Comparison of ENCODE assay signal across 15 mouse cellular contexts in genomic region chr13:63989769-63990168, GRCm38 (mm10).
DNase-seq lines count a peak whose midpoint lies in the region; ATAC-seq and TF ChIP-seq lines count a peak whose summit lies in the region.
"Had no signal": no experiment of that assay in that cellular context is flagged by ENCODE, and none has a peak within 500 bp of the region (broad histone marks: within the 10 kb centered on the region; RNA-seq: fewer than 3 reads in every experiment).

No protein-coding gene starts in this region.

- H3K27ac ChIP-seq in hindbrain, postnatal 0 days, result peak overlapping the region; percentile 76; the same call in 1 of the 2 replicates
- H3K27ac ChIP-seq in hindbrain, embryonic 13.5 days, result no peak overlapping the region
- peak overlapping the region; percentile 93 for H3K27ac ChIP-seq in lung, embryonic 16.5 days (ENCODE audit: low read length)
- H3K27ac ChIP-seq in small intestine, adult 2 months (ENCODE audit: insufficient read depth, low read depth, low read length), result peak overlapping the region; percentile 41; the same call in 1 of the 2 replicates
- H3K27ac ChIP-seq: embryonic facial prominence, embryonic 12.5 days; gastrocnemius, adult 2 months; limb, embryonic 13.5 days; neural tube, embryonic 12.5 days had no signal

- no peak overlapping the region for H3K9ac ChIP-seq in hindbrain, postnatal 0 days (replicated peaks; ENCODE audit: low read length)
- H3K9ac ChIP-seq in hindbrain, embryonic 13.5 days, result no peak overlapping the region
- H3K9ac ChIP-seq in lung, embryonic 16.5 days (ENCODE audit: low read length), result no peak overlapping the region
- H3K9ac ChIP-seq: embryonic facial prominence, embryonic 12.5 days; limb, embryonic 13.5 days; neural tube, embryonic 12.5 days had no signal

- DNase-seq in adrenal gland, postnatal 10 days, result peak; percentile 9
- no peak for DNase-seq in adrenal gland, postnatal 4 days (ENCODE audit: low spot score in 2 of 2)
- no peak for DNase-seq in hindbrain, postnatal 0 days (ENCODE audit: low spot score)
- no peak for DNase-seq in lung, postnatal 36 days
- DNase-seq in retina, postnatal 1 day, result no peak
- DNase-seq: gastrocnemius, adult 2 months; right cerebral cortex, postnatal 14 days; thymus, adult 2 months had no signal

- no peaks in the 10 kb centered on the region for H3K9me3 ChIP-seq in hindbrain, postnatal 0 days (ENCODE audit: low read length)
- H3K9me3 ChIP-seq in hindbrain, embryonic 13.5 days, result no peaks in the 10 kb centered on the region
- H3K9me3 ChIP-seq in lung, embryonic 16.5 days (ENCODE audit: control insufficient read depth, low read length), result no peaks in the 10 kb centered on the region
- H3K9me3 ChIP-seq: embryonic facial prominence, embryonic 12.5 days; limb, embryonic 13.5 days; neural tube, embryonic 12.5 days had no signal

- H3K36me3 ChIP-seq in hindbrain, postnatal 0 days (ENCODE audit: insufficient read depth, low read length), result no peaks in the 10 kb centered on the region
- H3K36me3 ChIP-seq in hindbrain, embryonic 13.5 days, result no peaks in the 10 kb centered on the region
- no peaks in the 10 kb centered on the region for H3K36me3 ChIP-seq in lung, embryonic 16.5 days (ENCODE audit: control insufficient read depth, insufficient read depth, low read length)
- H3K36me3 ChIP-seq in small intestine, adult 2 months (ENCODE audit: control insufficient read depth, insufficient read depth, low read length), result no peaks in the 10 kb centered on the region
- H3K36me3 ChIP-seq: embryonic facial prominence, embryonic 12.5 days; limb, embryonic 13.5 days; neural tube, embryonic 12.5 days had no signal

- TF ChIP-seq CTCF in hindbrain, postnatal 0 days (IDR thresholded peaks at IDR 0.05; ENCODE audit: low read depth), result no peak
- no peak for TF ChIP-seq CTCF in small intestine, adult 2 months (IDR thresholded peaks at IDR 0.05; ENCODE audit: extremely low read depth, insufficient read length, insufficient replicate concordance, low read depth, low read length)

- TF ChIP-seq POLR2A in small intestine, adult 2 months (IDR thresholded peaks at IDR 0.05; ENCODE audit: low read depth, low read length), result no peak

- no peaks in the 10 kb centered on the region for H3K27me3 ChIP-seq in hindbrain, postnatal 0 days (ENCODE audit: insufficient read depth, low read length)
- 0 out of 2 replicates have a peak, but pooled peaks cover 5% of the 10 kb centered on the region for H3K27me3 ChIP-seq in hindbrain, embryonic 13.5 days
- H3K27me3 ChIP-seq in lung, embryonic 16.5 days (ENCODE audit: control insufficient read depth, insufficient read depth, low read depth, low read length), result no peaks in the 10 kb centered on the region
- H3K27me3 ChIP-seq in small intestine, adult 2 months (ENCODE audit: control insufficient read depth, insufficient read depth, low read length), result no peaks in the 10 kb centered on the region
- H3K27me3 ChIP-seq: embryonic facial prominence, embryonic 12.5 days; limb, embryonic 13.5 days; neural tube, embryonic 12.5 days had no signal

- no peak for ATAC-seq in hindbrain, postnatal 0 days
- no peak for ATAC-seq in hindbrain, embryonic 13.5 days (ENCODE audit: low FRiP score)
- ATAC-seq in lung, embryonic 16.5 days (ENCODE audit: low read depth), result no peak
- ATAC-seq: inflammation-experienced regulatory T-cells, adult 6 months had no signal

- H3K4me3 ChIP-seq in hindbrain, postnatal 0 days (ENCODE audit: low read length), result no peak overlapping the region
- H3K4me3 ChIP-seq in hindbrain, embryonic 13.5 days, result no peak overlapping the region
- no peak overlapping the region for H3K4me3 ChIP-seq in lung, embryonic 16.5 days (ENCODE audit: low read length)
- no peak overlapping the region for H3K4me3 ChIP-seq in small intestine, adult 2 months (ENCODE audit: low read depth, low read length)
- H3K4me3 ChIP-seq: embryonic facial prominence, embryonic 12.5 days; limb, embryonic 13.5 days; neural tube, embryonic 12.5 days had no signal

- peaks cover 10% of the 10 kb centered on the region; the same call in 1 of the 2 replicates for H3K4me1 ChIP-seq in hindbrain, postnatal 0 days (ENCODE audit: insufficient read depth, low read length)
- peaks cover 27% of the 10 kb centered on the region for H3K4me1 ChIP-seq in hindbrain, embryonic 13.5 days (replicated peaks)
- peaks cover 51% of the 10 kb centered on the region for H3K4me1 ChIP-seq in lung, embryonic 16.5 days (replicated peaks; ENCODE audit: control insufficient read depth, insufficient read depth, low read length)
- H3K4me1 ChIP-seq in small intestine, adult 2 months (ENCODE audit: control insufficient read depth, insufficient read depth, insufficient read length, low read length), result peaks cover 2% of the 10 kb centered on the region; the same call in 1 of the 2 replicates

- 56% methylated on average over 2 of the region's 2 CpGs for WGBS in hindbrain, postnatal 0 days
- WGBS in hindbrain, embryonic 13.5 days, result 77% methylated on average over 2 of the region's 2 CpGs
- 35% methylated on average over 2 of the region's 2 CpGs for WGBS in lung, embryonic 16.5 days
- 30% methylated on average over 2 of the region's 2 CpGs for WGBS in small intestine, adult 2 months

- H3K4me2 ChIP-seq in hindbrain, postnatal 0 days (ENCODE audit: low read depth, low read length), result no peak overlapping the region
- H3K4me2 ChIP-seq in hindbrain, embryonic 13.5 days, result no peak overlapping the region
- no peak overlapping the region for H3K4me2 ChIP-seq in lung, embryonic 16.5 days (ENCODE audit: low read depth, low read length)
- H3K4me2 ChIP-seq: embryonic facial prominence, embryonic 12.5 days had no signal
